Mouse (Mus musculus) cerebellum, adult 8-10 months (tissue): ENCODE results near the gene Grb2.

ENCODE experiments used
- DNase-seq: peaks from one replicate; pipeline ENCODE4 v3.0.0; 2022

Gene Grb2

DNA sequence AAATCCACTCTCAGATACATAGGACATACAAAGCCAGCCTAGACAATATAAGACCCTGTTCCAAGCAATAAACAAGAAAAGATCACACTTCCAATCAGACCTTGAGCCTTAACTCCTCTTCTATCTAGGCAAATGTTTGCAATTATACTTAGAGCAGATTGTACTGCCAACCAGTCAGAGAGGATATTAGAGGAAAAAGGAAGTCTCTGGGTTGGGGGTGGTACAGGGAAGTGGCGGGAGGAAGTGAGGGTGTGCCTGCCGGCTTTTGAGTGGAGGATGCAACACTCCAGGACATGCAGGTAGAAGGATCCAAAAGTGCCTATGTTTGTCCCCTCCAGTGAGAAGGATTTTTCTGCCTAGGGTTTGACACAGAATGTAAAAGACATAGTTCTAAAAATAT is 3.9 kb upstream of the Grb2 start:
- DNase-seq, result no peak

DNA sequence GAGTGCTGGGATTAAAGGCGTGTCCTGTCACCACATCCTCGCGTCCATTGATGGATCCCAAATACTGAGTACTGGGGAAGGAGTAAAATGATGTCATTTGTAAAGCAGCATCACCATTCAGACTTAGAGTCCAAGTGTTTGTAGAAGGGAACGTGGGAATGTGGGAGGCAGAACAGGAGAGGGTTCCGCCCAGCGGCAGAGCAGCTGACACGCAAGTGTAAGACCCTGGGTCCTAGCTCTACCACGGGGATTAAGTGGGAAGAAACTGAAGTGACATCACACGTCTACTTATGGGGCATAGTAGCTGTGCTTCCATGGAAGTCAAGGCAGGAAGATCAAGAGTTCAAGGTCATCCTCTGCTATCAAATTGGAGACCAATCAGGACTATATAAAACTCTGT is 2.7 kb upstream of the Grb2 start:
- DNase-seq, result no peak

DNA sequence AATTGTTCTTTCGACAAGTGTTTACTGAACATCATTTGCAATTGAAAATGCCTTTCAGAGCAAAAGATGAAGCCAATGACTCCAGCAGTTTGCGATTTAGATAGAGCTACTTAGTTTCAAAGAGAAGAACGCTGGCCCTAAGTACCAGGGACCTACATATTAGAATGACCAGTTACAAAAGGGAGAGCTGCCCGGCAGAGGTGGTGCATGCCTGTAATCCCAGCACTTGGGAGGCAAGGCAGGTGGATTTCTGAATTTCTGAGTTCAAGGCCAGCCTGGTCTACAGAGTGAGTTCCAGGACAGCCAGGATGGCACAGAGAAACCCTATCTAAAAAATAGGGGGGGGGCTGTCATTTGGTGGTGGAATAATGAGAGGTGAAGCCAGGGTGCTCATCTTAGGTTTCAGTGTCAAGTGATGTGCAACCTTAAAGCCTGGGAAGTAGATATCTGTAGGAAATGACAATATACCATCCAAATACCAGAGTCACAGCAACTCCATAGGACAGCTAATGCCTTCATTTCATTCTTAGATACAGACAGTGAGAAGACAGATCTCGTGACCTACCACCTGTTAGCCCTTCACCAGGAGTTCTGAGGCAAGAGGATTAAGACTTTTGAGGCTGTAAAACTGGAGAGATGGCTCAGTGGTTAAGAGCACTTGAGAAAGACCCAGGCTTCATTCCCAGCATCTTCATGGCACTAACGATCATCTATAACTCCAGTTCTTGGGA is 1.6 kb upstream of the Grb2 start:
- DNase-seq, result no peak

DNA sequence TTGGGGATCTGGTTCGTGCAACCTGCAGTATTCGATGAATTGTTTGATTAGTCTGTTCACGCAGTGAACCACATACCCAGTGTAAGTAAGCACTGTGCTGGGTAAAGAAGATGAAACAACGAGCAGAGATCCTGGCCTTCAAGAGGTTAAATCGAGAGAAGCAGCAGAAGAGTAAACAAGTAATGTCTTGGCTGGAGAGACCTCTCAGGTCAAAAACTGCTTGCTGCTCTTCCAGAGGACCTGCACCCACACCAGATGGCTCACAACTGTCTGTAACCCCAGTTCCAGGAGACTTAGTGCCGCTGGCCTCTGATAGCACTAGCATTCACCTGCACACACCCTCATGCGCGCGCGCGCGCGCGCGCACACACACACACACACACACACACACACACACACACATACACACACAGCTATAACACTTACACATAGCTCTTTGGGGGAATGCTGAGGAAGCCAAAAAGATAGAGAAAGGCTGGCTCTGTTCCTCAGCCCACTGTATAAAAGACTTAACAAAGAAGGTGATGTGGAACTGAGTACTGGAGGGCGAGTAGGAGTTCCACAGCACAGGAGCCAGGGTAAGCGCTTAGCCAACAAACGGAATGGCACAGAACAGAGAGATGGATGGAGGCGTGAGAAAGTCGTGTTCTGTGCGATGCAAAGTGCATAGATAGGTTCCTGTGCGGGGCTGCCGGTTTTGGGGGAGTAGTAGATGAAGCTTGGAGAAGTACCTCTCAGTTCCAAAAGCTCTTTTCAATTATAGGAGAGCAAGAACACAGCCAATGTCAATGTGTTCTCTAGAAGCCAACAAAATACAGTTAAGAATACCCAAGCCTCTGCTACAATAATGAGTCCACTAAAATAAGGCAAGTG is 795 bp upstream of the Grb2 start:
- peak; percentile 65 for DNase-seq

DNA sequence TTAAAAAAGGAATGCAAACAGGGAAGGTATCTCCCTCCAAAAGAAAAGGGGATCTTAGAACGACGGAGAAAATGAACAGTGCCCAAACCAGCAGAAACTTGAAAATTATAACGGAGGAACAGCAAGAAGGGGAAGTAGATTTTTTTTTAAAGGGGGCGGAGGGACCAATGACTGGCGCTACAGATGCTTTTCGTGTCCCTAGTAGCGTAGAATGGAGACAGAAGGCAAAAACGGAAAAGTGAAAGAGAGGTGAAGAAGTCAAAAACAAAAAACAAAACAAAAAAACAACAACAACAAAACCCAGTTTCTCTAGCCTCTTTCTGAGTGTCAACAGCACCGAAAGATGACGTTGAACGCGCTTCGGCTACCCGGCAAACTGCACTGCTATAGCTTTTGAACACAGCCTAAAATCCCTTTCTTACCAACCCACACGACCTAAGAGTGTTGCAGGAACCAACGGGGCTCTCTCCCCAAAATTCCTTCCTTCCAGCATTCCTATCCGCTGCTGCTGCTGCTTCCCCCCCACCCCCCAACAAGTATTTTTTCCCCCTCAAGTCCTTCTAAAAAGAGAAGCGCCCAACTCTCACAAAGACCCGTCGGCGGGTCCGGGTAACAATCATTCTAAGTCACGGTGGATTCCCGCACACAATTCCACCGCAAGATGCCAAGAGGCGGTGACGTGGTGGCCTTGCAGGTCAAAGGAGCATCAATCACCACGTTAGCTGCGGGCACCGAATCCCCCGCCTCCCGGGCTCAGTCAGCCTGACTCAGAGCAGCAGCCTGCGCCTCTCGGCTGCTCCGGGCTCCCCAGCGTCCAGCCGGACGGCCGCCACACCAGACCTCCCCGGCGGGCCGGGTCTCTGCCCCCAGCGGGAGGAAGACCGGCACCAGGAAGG is 836 bp downstream of the Grb2 start:
- DNase-seq, result peak; percentile 59

DNA sequence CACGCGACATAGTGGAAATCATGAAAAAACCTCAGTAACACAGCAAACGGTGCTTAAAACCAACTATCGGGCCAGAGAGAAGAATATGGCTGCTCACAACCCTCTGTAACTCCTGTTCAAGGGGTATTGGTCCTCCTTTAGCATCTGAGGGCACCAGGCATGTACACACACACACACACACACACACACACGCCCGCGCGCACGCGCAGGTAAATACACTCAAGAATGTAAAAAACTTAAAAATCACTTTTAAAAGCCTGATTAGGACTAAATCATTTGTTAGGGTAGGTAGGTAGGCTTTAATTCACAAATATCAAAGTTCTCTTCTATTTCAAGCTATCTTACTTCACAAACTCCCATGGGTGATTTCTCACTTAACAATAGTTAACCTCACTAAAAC is 1.8 kb downstream of the Grb2 start:
- no peak for DNase-seq

DNA sequence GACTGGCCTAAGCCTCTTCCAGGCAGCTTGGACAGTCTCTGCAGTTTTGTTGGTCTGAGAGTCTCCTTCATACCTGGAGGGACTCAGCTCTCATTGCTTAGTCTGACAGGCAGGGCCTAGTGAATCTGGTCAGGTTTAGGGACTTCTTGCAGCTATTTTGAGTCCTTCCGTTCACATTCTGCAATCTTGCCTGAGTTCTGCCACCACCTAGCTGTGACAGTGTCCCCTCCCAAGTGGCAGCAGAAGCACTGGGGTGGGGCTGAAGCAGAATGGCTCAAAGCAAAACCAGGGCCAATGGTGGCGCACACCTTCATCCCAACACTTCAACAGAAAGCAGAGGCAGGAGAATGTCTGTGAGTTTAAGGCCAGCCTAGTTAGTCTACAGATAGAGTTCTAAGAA is 2.8 kb downstream of the Grb2 start:
- no peak for DNase-seq

DNA sequence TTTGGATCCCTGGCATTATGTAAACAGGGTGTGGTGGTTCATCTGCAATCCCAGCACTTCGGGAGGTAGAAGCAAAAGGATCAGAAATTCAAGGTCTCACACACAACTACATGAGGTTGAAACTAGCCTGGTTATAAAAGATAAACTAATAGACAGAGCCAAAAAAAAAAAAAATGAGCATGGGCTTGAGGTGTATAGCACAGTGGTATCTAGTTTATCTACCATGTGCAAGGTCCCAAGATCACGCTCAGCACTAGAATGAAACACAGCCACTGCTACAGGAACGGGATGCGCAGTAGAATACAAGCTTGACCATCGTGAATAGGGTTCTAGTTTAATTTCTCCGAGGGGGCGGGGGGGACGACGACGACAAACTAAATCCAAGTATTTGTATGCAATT is 3.7 kb downstream of the Grb2 start:
- no peak for DNase-seq

DNA sequence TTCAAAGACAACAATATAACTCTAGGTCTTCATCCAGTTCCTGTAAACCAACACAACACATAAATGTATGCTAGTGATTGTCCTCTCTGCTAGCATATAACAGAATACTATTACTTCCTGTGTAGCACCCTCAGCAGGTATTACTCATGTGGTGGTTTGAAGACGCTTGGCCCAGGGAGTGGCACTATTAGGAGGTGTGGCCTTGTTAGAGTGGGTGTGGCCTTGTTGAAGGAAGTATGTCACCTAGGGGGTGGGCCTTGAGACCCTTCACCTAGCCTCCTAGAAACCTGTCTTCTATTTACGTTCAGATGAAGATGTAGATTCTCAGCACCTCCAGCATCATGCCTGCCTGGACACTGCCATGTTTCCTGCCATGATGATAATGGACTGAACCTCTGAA is 4.9 kb downstream of the Grb2 start:
- DNase-seq, result no peak

DNA sequence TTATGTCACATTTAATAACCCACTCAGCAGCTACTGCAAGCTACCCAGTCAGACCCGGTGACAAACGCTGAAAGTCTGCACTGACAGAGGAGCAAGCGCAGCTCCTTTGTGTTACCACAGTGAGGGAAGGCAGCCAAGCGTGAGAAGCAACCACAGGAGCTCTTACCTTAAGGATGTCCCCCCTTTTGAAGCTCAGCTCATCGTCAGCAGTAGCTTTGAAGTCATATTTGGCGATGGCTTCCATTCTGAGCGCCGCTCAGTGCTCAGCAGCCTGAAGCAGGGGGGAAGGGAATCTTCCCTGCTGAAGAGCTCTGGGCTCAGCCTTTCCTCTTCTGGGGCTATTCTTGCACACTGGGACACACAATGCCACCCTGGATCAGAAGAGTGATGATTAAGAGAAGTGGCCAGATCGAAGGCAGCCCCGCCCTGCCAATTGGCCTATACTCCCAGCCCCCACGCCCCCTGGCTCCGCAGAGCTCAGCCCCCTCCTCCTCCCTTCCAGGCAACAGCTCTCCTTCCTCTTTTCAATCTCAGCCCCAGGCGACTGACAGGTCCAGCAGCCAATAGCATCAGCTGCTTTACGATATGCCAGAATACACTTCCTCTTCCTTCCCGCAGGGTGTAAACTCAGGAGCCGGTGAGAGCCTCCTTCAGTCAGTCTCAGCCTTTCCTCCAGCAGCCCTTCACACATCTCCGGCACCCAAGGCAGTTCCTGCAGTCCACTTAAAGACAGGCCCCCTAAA is 9.2 kb downstream of the Grb2 start:
- DNase-seq, result peak; percentile 86

DNA sequence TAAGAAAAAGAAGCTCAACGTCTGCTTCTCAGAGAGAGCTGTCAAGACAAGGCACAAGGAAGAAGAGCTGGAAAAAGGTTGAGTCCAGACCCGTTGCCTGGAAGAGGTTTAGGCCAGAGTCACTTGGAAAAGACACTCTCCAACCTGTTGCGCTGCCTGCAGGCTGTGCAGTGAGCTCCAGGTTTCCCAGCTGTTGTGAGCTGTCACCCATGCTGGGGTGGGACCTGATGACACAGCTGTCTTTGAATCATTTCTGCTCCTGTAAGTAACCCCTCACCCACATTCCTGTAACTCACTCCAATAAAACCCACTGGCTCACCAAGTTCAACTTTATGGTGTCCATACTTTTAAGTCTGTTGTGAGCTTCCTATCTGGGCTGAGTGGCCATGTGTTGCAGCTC is 10.7 kb downstream of the Grb2 start:
- peak; percentile 6 for DNase-seq

DNA sequence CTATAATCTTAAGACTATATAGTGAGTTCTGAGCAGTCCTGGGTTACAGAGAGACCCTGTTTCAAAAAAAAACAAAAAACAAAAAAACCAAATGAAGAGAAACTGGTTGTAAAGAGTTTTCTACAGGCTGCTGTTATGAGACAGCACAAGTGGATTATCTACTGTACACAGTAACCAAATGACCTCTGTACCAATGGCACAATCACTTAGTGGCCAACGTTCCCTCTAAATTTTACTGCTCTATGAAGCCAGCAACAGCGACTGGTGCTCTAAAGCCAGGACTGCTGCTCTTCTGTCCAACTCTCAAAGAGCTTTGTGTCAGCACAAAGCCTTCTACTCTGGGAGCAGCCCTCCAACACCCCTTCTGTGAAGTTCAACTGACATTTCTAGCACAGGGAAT is 11.3 kb downstream of the Grb2 start:
- no peak for DNase-seq

DNA sequence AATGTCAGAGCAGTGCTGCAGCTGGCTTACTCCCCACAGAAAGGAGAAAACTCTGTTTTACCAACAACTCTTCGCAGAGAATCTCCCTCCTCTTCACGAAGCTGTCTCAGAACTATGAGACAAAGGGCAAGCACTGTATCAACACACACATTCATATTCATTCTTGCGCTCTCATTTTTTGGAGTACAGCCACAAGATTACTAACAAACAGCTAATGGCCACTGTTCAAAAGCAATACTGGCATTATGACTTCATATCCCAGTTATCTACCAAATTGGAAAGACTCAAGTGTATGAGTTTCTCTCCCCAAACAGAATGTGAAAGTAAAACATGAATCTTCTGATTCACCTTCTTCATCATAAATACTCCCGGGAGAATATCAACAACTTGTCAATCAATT is 11.9 kb downstream of the Grb2 start:
- no peak for DNase-seq

DNA sequence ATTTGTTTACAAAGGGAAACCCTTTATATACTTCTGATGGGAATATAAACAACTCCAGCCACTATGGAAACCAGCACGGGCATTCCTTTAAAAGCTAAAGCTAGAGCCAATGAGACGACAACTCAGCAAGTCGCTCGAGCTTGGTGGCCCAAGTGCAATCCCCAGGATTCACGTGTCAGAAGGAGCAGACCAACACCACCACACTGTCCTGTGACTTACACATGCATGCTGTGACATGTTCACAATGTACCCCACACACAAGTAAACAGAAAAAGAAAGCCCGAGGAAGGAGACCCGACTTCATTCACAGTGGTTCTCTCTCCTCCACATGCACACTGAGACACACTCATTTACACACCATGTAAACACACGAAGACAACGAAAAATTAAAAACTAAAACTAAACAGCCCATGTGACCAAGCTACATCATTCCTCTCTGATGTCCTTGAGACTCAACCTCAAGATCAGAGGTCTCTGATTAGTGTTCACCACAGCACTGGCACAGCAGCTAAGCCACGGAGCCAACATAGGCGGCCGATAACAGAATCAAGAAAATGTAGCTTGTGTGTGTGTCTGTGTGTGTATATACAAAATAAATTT is 14.3 kb downstream of the Grb2 start:
- no peak for DNase-seq

DNA sequence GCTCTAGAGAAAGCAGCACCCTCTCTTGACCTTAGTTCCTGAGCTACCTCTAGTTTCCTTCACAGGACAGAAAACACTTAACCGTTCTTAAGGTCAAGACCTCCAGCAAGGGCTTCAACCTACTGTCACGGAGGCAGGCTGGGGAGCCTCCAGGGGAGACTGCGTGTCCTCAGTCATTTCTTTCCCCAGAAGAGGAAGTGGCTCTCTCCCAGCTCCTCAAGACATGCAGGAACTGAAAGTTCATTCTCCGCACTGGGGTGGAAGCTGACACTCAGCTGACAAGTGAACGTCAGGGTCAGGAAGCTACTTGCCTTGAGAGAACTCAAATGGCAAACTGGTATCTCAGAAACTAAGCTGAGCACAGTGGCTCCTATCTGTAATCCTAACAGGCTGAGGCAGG is 15.6 kb downstream of the Grb2 start:
- no peak for DNase-seq

DNA sequence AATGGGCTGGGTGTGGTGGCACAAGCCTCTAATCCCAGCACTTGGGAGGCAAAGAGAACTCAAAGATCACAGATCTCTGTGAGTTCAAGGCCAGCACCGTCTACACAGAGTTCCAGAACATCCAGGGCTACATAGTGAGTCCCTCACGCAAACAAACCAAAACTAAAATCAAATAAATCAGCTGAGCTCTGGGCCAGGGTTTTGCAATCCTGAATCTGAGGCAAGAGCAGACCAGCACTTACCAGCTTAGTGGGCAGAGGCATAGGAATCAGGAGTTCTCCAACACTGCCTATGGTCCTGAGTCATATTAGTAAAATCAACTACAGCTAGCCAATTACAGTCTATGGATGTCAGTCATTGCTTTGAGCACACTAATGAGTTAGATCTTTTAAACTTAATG is 16.4 kb downstream of the Grb2 start:
- DNase-seq, result no peak

DNA sequence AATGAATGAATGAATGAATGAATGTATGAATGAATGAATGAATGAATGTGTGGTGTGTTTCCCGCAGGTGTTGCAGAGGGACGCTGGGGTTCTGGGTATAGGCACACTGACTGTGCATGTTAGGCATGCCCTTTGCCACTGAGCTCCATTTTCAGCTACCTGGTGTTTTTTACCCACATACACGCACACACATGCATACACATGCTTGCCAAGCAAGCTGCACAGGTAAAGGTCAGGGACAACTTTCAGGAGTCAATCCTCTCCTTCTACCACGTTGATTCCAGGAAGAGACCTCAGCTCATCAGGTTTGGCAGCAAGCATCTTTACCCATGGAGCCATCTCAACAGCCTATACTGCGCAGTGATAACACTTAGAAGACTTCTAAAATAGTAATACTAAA is 16.9 kb downstream of the Grb2 start:
- DNase-seq, result no peak

DNA sequence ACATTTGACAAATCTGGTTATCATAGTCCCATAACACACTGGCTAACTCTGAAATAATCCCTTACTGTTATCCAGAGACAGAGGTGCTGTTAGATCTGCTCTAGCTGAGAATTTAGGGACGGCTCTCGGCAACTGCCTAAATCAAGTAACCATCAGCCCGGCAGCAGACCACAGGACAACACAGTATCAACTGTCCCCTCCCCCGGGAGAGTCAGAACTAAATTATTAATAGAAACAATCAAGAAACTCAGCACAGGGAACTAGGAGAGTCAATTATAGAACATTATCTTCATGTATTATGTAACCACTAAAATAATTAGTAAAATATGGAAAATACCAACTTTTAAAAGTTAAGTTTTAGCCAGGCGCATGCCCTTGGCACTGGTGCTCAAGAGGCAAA is 17.4 kb downstream of the Grb2 start:
- DNase-seq, result no peak

DNA sequence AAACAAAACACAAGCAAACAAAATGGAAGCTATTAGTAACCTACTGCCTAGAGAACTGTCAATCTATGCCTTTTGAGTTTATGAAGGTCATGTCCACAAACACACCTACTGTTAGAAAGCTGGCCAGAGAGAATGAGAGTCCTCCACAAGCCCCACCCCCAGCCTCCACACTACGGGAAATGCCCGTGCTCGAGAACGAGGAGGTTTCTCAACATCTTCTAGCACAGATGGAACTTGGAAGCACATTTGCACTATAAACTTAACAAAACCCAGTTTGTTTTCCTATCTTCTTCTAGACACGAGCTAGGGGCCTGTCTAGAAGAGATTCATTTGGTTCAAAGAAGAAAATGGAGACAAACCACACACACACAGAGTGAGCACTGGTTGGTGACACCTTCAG is 18.0 kb downstream of the Grb2 start:
- no peak for DNase-seq

DNA sequence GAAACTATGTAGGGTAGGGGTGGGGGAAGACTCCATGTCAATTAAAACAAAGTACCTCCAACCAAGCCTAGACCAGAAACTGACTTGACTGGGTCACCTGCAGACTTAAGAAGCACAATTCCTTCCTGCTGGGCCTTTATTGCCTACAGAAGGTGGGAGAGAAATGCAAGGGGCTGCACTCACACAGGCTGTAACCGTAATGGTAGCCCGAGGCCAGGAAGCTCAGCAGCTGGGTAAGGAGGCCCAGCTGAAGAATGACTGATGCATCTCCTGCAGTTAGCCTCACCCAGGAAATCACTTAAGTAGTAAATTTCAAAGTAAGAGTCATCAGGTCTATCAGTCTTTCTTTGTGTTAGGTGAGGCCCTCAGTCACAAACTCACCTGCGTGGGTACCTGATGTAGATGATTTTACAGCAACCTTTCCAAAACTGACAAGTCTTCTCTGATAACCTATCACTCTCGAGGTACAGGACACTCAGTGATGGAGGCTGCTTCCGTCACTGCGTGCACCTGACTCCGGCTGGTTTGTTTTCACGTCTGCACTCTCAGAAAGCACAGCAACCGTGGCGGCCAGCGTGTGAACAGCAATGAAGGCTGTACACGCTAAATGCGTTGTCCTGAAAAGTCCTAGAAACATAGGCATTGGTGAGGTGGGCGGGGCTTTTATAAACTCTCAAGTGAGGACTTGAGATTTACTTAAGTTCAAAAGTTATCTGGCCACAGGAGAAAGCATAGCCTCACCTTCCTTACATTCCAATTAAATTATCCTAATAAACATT is 19.1 kb downstream of the Grb2 start:
- no peak for DNase-seq

DNA sequence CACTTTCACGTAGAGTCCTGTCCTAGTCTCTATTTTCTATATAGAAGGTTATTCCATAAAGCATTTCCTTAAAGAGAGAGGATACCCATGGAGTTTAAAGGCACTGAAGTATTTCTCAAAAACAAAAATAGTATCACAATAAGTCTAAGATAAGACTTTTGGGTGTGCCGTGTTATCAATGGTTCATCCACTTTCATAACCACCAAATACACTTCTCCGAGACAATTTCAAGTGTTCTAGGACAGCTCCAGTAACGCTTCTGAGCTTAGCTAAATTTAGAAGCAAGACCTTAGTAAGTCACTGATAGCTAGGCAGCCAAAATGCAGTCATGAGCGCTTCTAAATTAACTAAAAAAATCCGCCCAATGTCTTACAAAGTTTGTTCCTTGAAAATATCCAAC is 22.0 kb downstream of the Grb2 start:
- no peak for DNase-seq

DNA sequence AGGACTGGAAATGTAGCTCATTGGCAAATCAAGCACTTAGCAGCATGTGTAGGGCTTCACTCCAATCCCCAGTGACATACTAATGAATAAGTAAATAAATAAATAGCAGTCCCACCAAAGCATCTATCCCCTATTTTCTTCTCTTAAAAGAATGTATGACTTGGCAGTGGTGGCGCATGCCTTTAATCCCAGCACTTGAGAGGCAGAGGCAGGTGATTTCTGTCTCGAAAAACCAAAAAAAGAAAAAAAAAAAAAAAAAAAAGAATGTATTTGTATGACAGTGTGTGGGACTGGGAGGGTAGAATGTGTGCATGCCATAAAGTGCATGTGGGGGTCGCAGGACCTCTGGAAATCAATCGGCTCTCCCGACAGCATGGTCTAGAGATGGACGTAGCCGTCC is 22.4 kb downstream of the Grb2 start:
- DNase-seq, result no peak
